Mouse (Mus musculus): ENCODE data around the gene Dclre1b.
"Not testable (repeated sequence)": the region's sequence is repeated elsewhere in the genome, so short reads cannot be mapped to it uniquely, and the experiment has no call there.

The Dclre1b gene

GRCm38 (mm10) chr3:103808891-103809798 lies at the start of gene Dclre1b, which contains the start of the genes Ap4b1 and Gm43064:
Dclre1b (minus strand) TSS chr3:103809444.
Ap4b1 (plus strand) TSS chr3:103809520.
Gm43064 (plus strand) TSS chr3:103809573.
- peak; percentile 90 for DNase-seq

GRCm38 (mm10) chr3:103857977-103858563 lies 48.8 kb upstream of the Dclre1b start:
- DNase-seq = no peak

GRCm38 (mm10) chr3:103857036-103857805 lies 48.0 kb upstream of the Dclre1b start:
- no peak for DNase-seq

GRCm38 (mm10) chr3:103853804-103854203 lies 44.6 kb upstream of the Dclre1b start:
- DNase-seq = no peak

- DNase-seq = peak; percentile 63
These were observed 43.5 kb upstream of the Dclre1b start for GRCm38 (mm10) chr3:103852565-103853299.

- DNase-seq = no peak
These were observed 42.6 kb upstream of the Dclre1b start for GRCm38 (mm10) chr3:103851882-103852281.

GRCm38 (mm10) chr3:103851481-103851880 lies 42.2 kb upstream of the Dclre1b start:
- DNase-seq = no peak

- peak; percentile 23 for DNase-seq
These were observed 41.6 kb upstream of the Dclre1b start for GRCm38 (mm10) chr3:103850644-103851363.

GRCm38 (mm10) chr3:103840946-103841345 lies 31.7 kb upstream of the Dclre1b start:
- not testable (repeated sequence) for DNase-seq

- not testable (repeated sequence) for DNase-seq
These were observed 31.0 kb upstream of the Dclre1b start for GRCm38 (mm10) chr3:103840195-103840594.

- DNase-seq = peak; percentile 22
These were observed 30.5 kb upstream of the Dclre1b start for GRCm38 (mm10) chr3:103839711-103840110.

GRCm38 (mm10) chr3:103836453-103836852 lies 27.2 kb upstream of the Dclre1b start:
- DNase-seq = no peak

- DNase-seq = no peak
These were observed 26.7 kb upstream of the Dclre1b start for GRCm38 (mm10) chr3:103835951-103836310.

GRCm38 (mm10) chr3:103835272-103835950 lies 26.2 kb upstream of the Dclre1b start:
- no peak for DNase-seq

- no peak for DNase-seq
These were observed 24.8 kb upstream of the Dclre1b start for GRCm38 (mm10) chr3:103834001-103834400.

- DNase-seq = no peak
These were observed 23.2 kb upstream of the Dclre1b start, which contains the start of gene Bcl2l15 for GRCm38 (mm10) chr3:103832426-103832825. Bcl2l15 (plus strand) TSS chr3:103832601.

- DNase-seq = no peak
These were observed 21.9 kb upstream of the Dclre1b start for GRCm38 (mm10) chr3:103831146-103831545.

GRCm38 (mm10) chr3:103830681-103831080 lies 21.4 kb upstream of the Dclre1b start:
- not testable (repeated sequence) for DNase-seq

GRCm38 (mm10) chr3:103829036-103829435 lies 19.8 kb upstream of the Dclre1b start:
- no peak for DNase-seq

- no peak for DNase-seq
These were observed 18.3 kb upstream of the Dclre1b start for GRCm38 (mm10) chr3:103827548-103827947.

GRCm38 (mm10) chr3:103810967-103811366 lies 1.7 kb upstream of the Dclre1b start:
- no peak for DNase-seq

All from kidney, adult 18-20 months (tissue).